Mouse (Mus musculus): ENCODE data around the gene Map3k14.

The Map3k14 gene

GRCm38 (mm10) chr11:103174411-103174832, 92.8 kb downstream of the Map3k14 start:
- no peak for DNase-seq

GRCm38 (mm10) chr11:103173771-103174344, 93.4 kb downstream of the Map3k14 start:
- DNase-seq, result no peak

- no peak for DNase-seq
Measured at GRCm38 (mm10) chr11:103173041-103173770, 94.1 kb downstream of the Map3k14 start.

- DNase-seq, result no peak
Measured at GRCm38 (mm10) chr11:103172392-103173040, 94.8 kb downstream of the Map3k14 start.

- DNase-seq, result peak; percentile 74
Measured at GRCm38 (mm10) chr11:103171703-103172391, 95.4 kb downstream of the Map3k14 start.

- DNase-seq, result no peak
Measured at GRCm38 (mm10) chr11:103171286-103171620, 96.0 kb downstream of the Map3k14 start.

- DNase-seq, result peak; percentile 64
Measured at GRCm38 (mm10) chr11:103170494-103171285, 96.6 kb downstream of the Map3k14 start, which contains the start of gene Fmnl1. Gene Fmnl1 (plus strand): TSS chr11:103171107.

- DNase-seq, result no peak
Measured at GRCm38 (mm10) chr11:103170111-103170493, 97.2 kb downstream of the Map3k14 start.

Data from kidney, postnatal 14 days (tissue).